Mouse (Mus musculus) G1E (cell line): ENCODE results near the gene 1810049J17Rik.

ENCODE experiments used
- CTCF ChIP-seq: IDR thresholded peaks from 2 replicates; pipeline ENCODE4 v1.5.1; 2012; ENCODE audit warnings: low read depth, low read length, inconsistent platforms, mixed read lengths
- GATA1 ChIP-seq: IDR thresholded peaks from 2 replicates; pipeline ENCODE4 v1.6.1; 2012; ENCODE audit warnings: borderline replicate concordance, low read length, inconsistent platforms, mixed read lengths
- GATA2 ChIP-seq: IDR thresholded peaks from 2 replicates; pipeline ENCODE4 v1.6.1; 2012; ENCODE audit warnings: low read depth, low read length, inconsistent platforms, borderline replicate concordance
- POLR2AphosphoS5 ChIP-seq: IDR thresholded peaks from 2 replicates; pipeline ENCODE4 v1.6.1; 2012; ENCODE audit warnings: low read depth, low read length, inconsistent platforms; ENCODE audit not compliant: insufficient replicate concordance
- TAL1 ChIP-seq: conservative IDR thresholded peaks from 2 replicates; pipeline ENCODE4 v1.6.1; 2012; ENCODE audit warnings: low read depth, low read length, inconsistent platforms, mixed read lengths

- no peak for TF ChIP-seq CTCF
- TF ChIP-seq GATA2 = no peak
- no peak for TF ChIP-seq GATA1
- TF ChIP-seq POLR2AphosphoS5 = no peak
- no peak for TF ChIP-seq TAL1
These were observed 25.2 kb upstream of the 1810049J17Rik start for GRCm38 (mm10) chr15:12346916-12347315.
